Mouse (Mus musculus) cerebellum, postnatal 4 days (tissue): ENCODE results near the gene Tas2r135.

Source experiments
- DNase-seq, 2 experiments: peaks; one replicate each; pipeline ENCODE4 v3.0.0; 2022; ENCODE audit warnings: low spot score in 2 of 2, mixed read lengths in 1 of 2

Tas2r135 gene

GRCm38 (mm10) chr6:42373669-42374430, 31.4 kb upstream of the Tas2r135 start:
- no peak for DNase-seq

- no peak for DNase-seq
Measured at GRCm38 (mm10) chr6:42374701-42375100, 30.5 kb upstream of the Tas2r135 start.

- DNase-seq: no peak
Measured at GRCm38 (mm10) chr6:42375131-42375530, 30.1 kb upstream of the Tas2r135 start.

- no peak for DNase-seq
Measured at GRCm38 (mm10) chr6:42376016-42376415, 29.2 kb upstream of the Tas2r135 start.

GRCm38 (mm10) chr6:42376504-42377019, 28.7 kb upstream of the Tas2r135 start:
- no peak for DNase-seq

GRCm38 (mm10) chr6:42377280-42377679, 28.0 kb upstream of the Tas2r135 start:
- DNase-seq: no peak

- no peak for DNase-seq
Measured at GRCm38 (mm10) chr6:42379551-42379950, 25.7 kb upstream of the Tas2r135 start.

- peak in 1 of 2 experiments; percentile 35 for DNase-seq
Measured at GRCm38 (mm10) chr6:42380416-42381144, 24.7 kb upstream of the Tas2r135 start.

GRCm38 (mm10) chr6:42381221-42381620, 24.0 kb upstream of the Tas2r135 start:
- no peak for DNase-seq

- no peak for DNase-seq
Measured at GRCm38 (mm10) chr6:42381916-42382381, 23.3 kb upstream of the Tas2r135 start.

- no peak for DNase-seq
Measured at GRCm38 (mm10) chr6:42383360-42383759, 21.9 kb upstream of the Tas2r135 start.

GRCm38 (mm10) chr6:42385635-42386034, 19.6 kb upstream of the Tas2r135 start:
- no peak for DNase-seq

GRCm38 (mm10) chr6:42391796-42392330, 13.4 kb upstream of the Tas2r135 start:
- no peak for DNase-seq

GRCm38 (mm10) chr6:42395960-42396809, 9.0 kb upstream of the Tas2r135 start:
- DNase-seq: peak in 1 of 2 experiments; percentile 14

- DNase-seq: no peak
Measured at GRCm38 (mm10) chr6:42397041-42397657, 8.1 kb upstream of the Tas2r135 start.

GRCm38 (mm10) chr6:42398285-42398684, 6.9 kb upstream of the Tas2r135 start:
- no peak for DNase-seq

GRCm38 (mm10) chr6:42398998-42399397, 6.2 kb upstream of the Tas2r135 start:
- DNase-seq: no peak

- DNase-seq: no peak
Measured at GRCm38 (mm10) chr6:42399938-42400337, 5.3 kb upstream of the Tas2r135 start, which contains the start of gene Tas2r143. Tas2r143 (plus strand) TSS chr6:42400238.

GRCm38 (mm10) chr6:42419443-42419842, 14.2 kb downstream of the Tas2r135 start:
- no peak for DNase-seq

- DNase-seq: no peak
Measured at GRCm38 (mm10) chr6:42421439-42421838, 16.2 kb downstream of the Tas2r135 start.

GRCm38 (mm10) chr6:42424472-42424871, 19.2 kb downstream of the Tas2r135 start:
- DNase-seq: no peak
